Mouse (Mus musculus) gastrocnemius, postnatal 10 days (tissue): Measurements from ENCODE around the gene Tmem28. TPM values are rescaled to one million over a fixed set of nuclear protein-coding genes. Genes with fewer than 3 reads are reported as not detected.

Experiments used
- DNase-seq: peaks from one replicate; pipeline ENCODE4 v3.0.0; 2021; ENCODE audit warnings: mixed read lengths
- long read RNA-seq, 2 experiments: library from polyadenylated mRNA; stranded (forward); transcript quantifications; one replicate each; pipeline ENCODE4 v2.0.0; 2021
- total RNA-seq, 2 experiments: library from RNA; stranded (reverse); gene quantifications; 2 replicates each; pipeline ENCODE4 v1.2.3; 2021

The Tmem28 gene
- under 1 TPM; 0.23 to 0.41 TPM for total RNA-seq
- long read RNA-seq, experiment 1: 0 reads
- long read RNA-seq, experiment 2, partial matches to known transcripts: 0 of 1 reads
- long read RNA-seq, experiment 2, other reads (novel, unspliced or antisense): 1 of 1 reads

- DNase-seq: peak; percentile 4
These were observed at the start of gene Tmem28 for GRCm38 (mm10) chrX:99820790-99821395. Tmem28 (plus strand) TSS chrX:99821021.

DNA sequence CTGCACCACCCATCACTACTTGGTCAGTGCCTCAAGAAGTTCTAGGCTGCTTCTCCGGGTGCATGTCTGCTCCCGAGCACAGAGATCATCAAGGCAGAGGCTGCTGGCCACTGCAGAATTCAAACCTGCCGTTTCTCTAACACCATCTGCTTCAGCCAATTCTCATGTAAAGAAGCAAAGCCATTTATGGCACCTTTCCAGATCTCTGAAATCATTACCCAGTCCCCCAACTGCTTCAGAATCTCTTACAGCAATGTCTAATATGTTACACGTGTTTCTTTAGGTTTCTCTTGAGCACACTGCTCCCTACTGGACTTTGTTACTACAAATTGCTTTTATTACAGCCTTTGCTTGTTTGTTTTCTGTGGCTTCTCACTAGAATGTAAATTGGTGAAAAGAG is 40.5 kb upstream of the Tmem28 start:
- DNase-seq: no peak

GRCm38 (mm10) chrX:99808375-99808774 is 12.4 kb upstream of the Tmem28 start:
- DNase-seq: peak; percentile 5

- DNase-seq: peak; percentile 36
These were observed 1.4 kb upstream of the Tmem28 start for GRCm38 (mm10) chrX:99819395-99819935.

DNA sequence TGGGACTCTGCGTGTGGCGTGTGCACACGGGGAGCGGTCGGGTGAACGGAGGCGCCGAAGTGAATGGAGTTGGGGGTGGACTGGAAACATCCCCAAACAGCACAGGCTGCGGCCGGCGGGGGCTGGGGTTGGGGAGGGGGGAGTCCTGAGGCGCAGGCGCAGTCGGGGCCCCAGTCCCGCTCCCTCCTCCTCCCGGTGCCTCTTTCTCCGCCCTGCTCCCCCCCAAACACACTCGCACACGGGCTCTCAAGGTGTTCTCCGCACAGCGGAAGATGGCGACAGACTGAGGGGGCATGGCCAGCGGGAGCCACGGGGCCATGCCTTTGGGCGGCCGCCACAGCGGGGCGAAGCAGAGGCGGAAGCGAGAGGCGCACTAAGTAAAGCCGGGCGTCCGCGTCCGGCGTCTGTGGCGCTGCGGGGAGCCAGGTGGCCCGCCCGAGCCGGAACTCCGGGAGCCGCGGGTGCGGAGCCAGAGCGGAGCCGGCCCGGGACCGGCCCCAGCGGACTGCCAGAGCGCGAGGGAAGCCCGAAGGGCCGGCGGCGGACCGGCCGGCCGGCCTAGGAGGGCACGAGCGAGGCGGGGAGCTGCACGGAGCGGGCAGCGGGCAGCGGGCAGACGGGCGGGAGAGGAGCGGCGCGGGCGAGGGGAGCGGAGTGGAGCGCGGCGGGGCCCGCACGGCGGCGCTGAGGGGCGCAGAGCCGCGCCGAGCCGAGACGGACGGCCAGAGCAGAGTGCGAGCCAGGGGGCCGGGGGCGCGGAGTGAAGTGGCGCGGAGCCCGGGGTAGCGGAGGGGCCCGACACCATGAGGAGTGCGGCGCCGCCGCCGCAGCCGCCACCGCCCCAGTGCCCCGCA is 658 bp upstream of the Tmem28 start:
- DNase-seq: peak; percentile 4

- no peak for DNase-seq
These were observed 21.3 kb downstream of the Tmem28 start for GRCm38 (mm10) chrX:99842090-99842489.

GRCm38 (mm10) chrX:99853261-99853741 is 32.5 kb downstream of the Tmem28 start:
- peak; percentile 84 for DNase-seq

DNA sequence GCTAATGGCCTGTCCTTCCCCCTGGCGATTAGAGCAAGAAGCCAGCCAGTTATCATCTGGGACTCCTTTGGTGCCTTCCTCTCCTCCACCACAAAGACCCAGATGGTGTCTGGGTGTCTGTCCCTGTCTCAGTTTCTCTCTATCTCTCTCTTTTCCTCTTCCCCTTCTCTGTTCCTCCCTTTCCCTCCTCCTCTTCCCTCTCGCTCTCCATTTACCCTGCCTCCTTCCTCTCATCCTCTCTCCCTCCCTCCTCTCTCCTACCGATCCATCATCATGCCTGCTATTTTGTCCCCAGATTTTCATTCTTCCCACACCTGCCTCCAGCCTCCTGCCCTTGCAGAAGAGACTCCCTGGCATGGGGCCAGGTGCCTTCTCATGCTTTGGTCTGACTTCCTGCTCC is 33.0 kb downstream of the Tmem28 start:
- peak; percentile 9 for DNase-seq

- no peak for DNase-seq
These were observed 51.4 kb downstream of the Tmem28 start for GRCm38 (mm10) chrX:99872228-99872627.

DNA sequence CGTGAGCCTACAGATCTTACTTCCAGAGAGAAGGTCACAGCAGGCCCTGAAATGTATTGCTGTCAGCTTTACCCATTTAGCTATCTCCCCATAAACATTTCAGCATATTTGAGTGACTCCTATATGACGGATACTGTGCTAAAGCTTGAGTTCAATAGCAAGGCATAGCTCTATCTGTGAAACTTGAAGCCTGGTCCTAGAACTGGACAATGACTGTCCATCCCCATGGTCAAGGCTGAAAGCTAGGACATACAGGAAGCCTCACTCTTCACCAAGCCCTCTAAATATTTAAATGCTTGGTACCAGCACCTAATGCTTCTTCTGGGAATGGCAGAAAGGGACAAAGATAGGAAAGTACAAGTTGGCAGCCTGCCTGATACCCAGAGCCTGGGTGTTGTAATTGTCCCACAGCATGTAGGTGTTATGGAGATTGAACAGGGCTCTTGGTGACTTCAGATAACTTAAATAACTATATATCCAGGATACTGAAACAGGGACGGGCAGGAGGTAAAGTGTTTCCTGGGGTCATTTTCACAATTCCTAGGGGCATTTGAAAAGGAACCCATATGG is 51.9 kb downstream of the Tmem28 start:
- DNase-seq: no peak

- no peak for DNase-seq
These were observed 52.6 kb downstream of the Tmem28 start for GRCm38 (mm10) chrX:99873259-99873919.

GRCm38 (mm10) chrX:99873920-99874296 is 53.1 kb downstream of the Tmem28 start:
- no peak for DNase-seq

- no peak for DNase-seq
These were observed 56.0 kb downstream of the Tmem28 start for GRCm38 (mm10) chrX:99876781-99877180.

GRCm38 (mm10) chrX:99883396-99883795 is 62.6 kb downstream of the Tmem28 start:
- no peak for DNase-seq

Other genes with a start within 250 kb of the Tmem28 start
- gene Eda, start 154.6 kb downstream of the Tmem28 start, total RNA-seq: 10 to 100 TPM; 11.0 to 13.2 TPM